Mouse (Mus musculus) forebrain, embryonic 10.5 days (tissue): ENCODE data around the gene Naa15. TPM values are rescaled to one million over a fixed set of nuclear protein-coding genes. Genes with fewer than 3 reads are reported as not detected.

Experiments used
- DNase-seq: peaks from one replicate; pipeline ENCODE4 v3.0.0-alpha.2; 2017; ENCODE audit warnings: low spot score; ENCODE audit errors: extremely low spot score
- H3K27ac ChIP-seq: fragments of 300-500 bp; sonication (generic); 2 replicates; pipeline ENCODE4 v1.5.1; 2016; ENCODE audit warnings: mild to moderate bottlenecking
- H3K27me3 ChIP-seq: fragments of 300-500 bp; sonication (generic); 2 replicates; pipeline ENCODE4 v1.6.1; 2016; ENCODE audit warnings: mild to moderate bottlenecking; ENCODE audit not compliant: poor library complexity, severe bottlenecking
- H3K36me3 ChIP-seq: fragments of 300-500 bp; sonication (generic); replicated peaks from 2 replicates; pipeline ENCODE4 v1.6.1; 2016; ENCODE audit warnings: mild to moderate bottlenecking, moderate library complexity
- H3K4me1 ChIP-seq: fragments of 300-500 bp; sonication (generic); 2 replicates; pipeline ENCODE4 v1.6.1; 2016
- H3K4me3 ChIP-seq: fragments of 300-500 bp; sonication (generic); 2 replicates; pipeline ENCODE4 v1.5.1; 2016; ENCODE audit warnings: mild to moderate bottlenecking, moderate library complexity
- H3K9me3 ChIP-seq: fragments of 300-500 bp; sonication (generic); 2 replicates; pipeline ENCODE4 v1.6.1; 2016; ENCODE audit warnings: mild to moderate bottlenecking, moderate library complexity
- WGBS: fragments of 180-500 bp; shearing (Covaris S2); methylation state at CpG from one replicate; pipeline ENCODE4 v1.1.7; 2016; 5-methylcytosine and 5-hydroxymethylcytosine counted together
- polyA plus RNA-seq: library from polyadenylated mRNA; unstranded; fragments of >200 nt; fragmentation: Nextera tagmentation; extraction: Ambion mirVana; gene quantifications from 2 replicates; pipeline ENCODE4 v1.2.1, GENCODE M21; 2016

The Naa15 gene
- 68.3 and 68.6 TPM in 2 replicates for polyA plus RNA-seq

DNA sequence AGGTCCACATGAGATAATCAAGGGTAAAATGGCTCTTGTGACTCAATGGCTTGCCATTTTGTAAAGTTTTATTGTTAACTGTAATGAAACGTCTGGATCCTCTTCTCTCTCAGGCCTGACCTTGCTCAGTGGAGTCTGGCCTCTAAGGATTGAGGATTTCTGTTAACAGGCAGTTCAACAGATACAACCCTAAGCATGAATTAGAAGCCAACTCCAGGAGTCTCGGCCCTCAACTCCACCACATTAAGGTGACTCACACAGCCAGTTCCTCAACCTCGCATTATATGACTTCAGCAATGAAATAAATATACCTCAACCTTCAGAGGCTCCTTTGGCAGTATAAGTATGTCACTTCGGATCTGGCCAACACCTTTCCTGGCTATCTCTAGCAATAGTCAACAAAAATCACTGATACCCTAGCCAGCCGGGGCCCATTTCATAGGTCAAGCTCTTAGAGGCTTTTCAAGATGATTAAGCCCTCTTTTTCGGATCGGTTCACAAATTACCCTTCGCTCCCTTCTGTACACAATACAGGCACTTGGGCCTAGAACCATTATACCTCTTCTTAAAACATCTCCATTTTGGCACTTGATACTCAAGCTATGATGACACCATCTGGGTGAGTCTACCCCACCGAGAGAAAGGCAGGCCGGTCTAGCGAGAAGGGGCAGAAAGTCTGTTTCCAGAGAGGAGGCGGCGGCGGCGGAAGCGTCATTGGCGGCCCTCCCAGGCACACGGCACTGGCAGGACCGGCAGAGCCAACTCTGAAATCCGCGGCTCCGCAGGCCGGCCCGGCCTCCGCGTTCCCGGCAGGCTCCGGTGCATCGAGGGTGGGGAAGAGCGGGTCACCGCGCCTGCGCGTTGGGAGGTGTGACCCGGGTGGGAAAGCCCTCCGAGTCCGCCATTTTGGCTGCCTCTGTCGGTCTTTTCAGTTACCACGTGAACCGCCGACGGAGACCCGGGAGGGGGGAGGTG is at the start of gene Naa15:
Naa15 (plus strand) TSS at position 51 of the 975 bp plus-strand sequence.
- Histone ChIP-seq H3K4me3 (peak within 1 kb of the TSS; percentile 100), H3K27me3 (no peaks in the 10 kb centered on the region), H3K36me3 (peaks cover 11% of the 10 kb centered on the region; the same call in 1 of the 2 replicates), H3K4me1 (peaks cover 23% of the 10 kb centered on the region), H3K27ac (peak within 1 kb of the TSS; percentile 96), H3K9me3 (no peaks in the 10 kb centered on the region)
- WGBS, result 5% methylated on average over 43 of the region's 43 CpGs
- DNase-seq, result peak; percentile 96

DNA sequence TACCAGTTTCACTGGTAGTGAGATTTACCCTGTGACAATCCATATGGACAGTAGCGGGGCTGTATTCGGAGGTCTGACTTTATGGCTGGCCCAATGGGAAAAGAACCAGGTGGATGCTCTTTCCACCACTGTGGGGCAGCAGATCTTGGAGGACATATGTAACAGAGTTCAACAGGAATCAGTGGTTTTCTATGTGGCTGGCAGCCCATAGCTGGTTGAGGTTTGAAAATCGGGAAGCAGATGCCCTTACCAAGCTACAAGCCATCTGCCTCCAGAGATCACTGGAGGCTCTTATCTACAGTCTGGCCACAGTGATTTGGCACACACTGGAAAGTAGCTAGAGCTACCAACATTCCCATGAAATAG is 49.4 kb upstream of the Naa15 start:
- DNase-seq, result no peak
- Histone ChIP-seq H3K4me3 (peak overlapping the region; percentile 59), H3K4me1 (peaks cover 27% of the 10 kb centered on the region), H3K36me3 (no peaks in the 10 kb centered on the region), H3K9me3 (no peaks in the 10 kb centered on the region), H3K27me3 (peaks cover 40% of the 10 kb centered on the region), H3K27ac (peak overlapping the region; percentile 73; the same call in 1 of the 2 replicates)
- 19% methylated on average over 3 of the region's 3 CpGs for WGBS

DNA sequence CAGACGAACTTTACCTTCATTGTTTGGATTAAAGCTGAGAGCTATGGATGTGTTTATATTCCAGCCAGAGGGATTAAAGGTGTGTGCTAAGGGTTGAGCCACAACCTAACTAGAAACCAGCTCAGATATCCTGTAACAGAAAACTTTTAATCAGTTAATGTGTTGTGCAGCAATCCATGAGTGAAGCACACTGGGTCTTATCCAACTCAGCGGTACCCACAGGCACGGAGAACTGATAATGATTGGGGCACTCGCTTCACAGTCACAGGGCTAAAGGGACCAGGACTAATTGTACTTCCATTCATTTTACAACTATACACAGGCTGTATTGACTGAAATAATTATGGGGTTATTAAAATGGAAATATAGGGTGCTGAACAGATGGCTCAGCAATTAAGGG is 48.0 kb upstream of the Naa15 start:
- peaks cover 17% of the 10 kb centered on the region for H3K4me1 ChIP-seq
- no peaks in the 10 kb centered on the region for H3K9me3 ChIP-seq
- no peak overlapping the region for H3K4me3 ChIP-seq
- no peak for DNase-seq
- peaks cover 33% of the 10 kb centered on the region for H3K27me3 ChIP-seq
- no peak overlapping the region for H3K27ac ChIP-seq
- no peaks in the 10 kb centered on the region for H3K36me3 ChIP-seq
- 81% methylated on average over 4 of the region's 4 CpGs for WGBS

DNA sequence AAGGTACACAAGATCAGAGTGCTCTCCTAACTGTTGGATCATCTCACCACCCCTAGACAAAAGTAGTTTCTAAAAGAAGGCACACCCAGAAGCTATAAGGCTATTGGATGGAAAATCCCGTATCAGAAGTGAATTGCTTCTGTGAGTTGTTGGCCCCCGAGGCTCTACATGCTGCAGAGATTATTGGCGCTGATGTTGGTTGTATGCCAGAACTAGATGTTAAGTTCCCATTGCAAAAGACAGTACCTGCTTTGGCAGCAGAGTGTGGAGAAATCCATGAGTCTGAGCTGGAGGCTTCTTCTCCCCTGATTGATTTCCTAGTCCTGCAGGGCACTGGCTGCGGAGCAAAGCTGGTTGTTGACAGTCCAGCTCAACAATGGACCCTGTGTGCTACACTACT is 46.9 kb upstream of the Naa15 start:
- no peak for DNase-seq
- no peak overlapping the region for H3K27ac ChIP-seq
- no peak overlapping the region for H3K4me3 ChIP-seq
- no peaks in the 10 kb centered on the region for H3K36me3 ChIP-seq
- H3K27me3 ChIP-seq, result peaks cover 28% of the 10 kb centered on the region
- H3K4me1 ChIP-seq, result peaks cover 17% of the 10 kb centered on the region
- 85% methylated on average over 4 of the region's 4 CpGs for WGBS
- H3K9me3 ChIP-seq, result no peaks in the 10 kb centered on the region

DNA sequence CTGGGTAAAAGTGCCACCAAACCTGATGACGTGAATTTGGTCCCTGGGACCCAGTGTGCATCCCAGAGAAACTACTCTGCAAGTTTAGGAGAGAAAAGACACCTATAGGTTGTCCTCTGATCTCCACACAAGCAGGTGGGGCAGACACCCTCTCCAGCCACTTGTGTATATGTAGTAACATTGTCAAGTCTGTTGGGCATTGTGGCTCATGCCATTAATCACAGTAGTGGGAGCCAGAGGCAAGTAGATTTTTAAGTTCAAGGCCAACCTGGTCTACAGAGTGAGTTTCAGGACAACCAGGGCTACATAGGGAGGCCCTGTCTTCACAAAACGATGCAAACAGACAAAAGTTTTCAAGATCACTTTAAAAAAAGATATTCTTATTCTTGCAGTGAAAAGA is 43.1 kb upstream of the Naa15 start:
- Histone ChIP-seq H3K4me1 (no peaks in the 10 kb centered on the region), H3K4me3 (no peak overlapping the region), H3K27ac (no peak overlapping the region), H3K27me3 (no peaks in the 10 kb centered on the region), H3K36me3 (no peaks in the 10 kb centered on the region), H3K9me3 (peaks cover 4% of the 10 kb centered on the region; the same call in 1 of the 2 replicates)
- DNase-seq, result no peak
- WGBS, result 73% methylated on average over 2 of the region's 2 CpGs

DNA sequence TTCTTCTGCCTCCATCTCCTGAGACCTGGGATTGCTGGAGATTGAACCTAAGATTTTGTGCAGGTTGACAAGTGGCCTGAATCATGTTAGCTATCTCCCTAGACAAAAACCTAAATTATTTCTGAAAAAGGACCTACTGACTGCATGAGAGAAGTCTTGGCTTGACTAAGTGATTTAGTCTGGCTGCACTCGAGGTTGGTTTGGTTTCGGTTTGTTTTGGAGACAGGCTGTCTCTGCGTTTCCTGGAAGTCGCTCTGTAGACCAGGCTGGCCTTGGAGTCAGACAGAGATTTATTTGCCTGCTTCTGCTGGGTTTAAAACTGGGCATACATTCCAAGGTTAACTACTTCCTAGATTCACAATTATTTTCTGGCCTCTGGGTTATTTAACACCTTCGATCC is 42.1 kb upstream of the Naa15 start:
- no peak for DNase-seq
- no peak overlapping the region for H3K4me3 ChIP-seq
- WGBS, result 86% methylated on average over 5 of the region's 5 CpGs
- H3K27me3 ChIP-seq, result no peaks in the 10 kb centered on the region
- peaks cover 4% of the 10 kb centered on the region; the same call in 1 of the 2 replicates for H3K9me3 ChIP-seq
- H3K4me1 ChIP-seq, result no peaks in the 10 kb centered on the region
- no peaks in the 10 kb centered on the region for H3K36me3 ChIP-seq
- H3K27ac ChIP-seq, result no peak overlapping the region

DNA sequence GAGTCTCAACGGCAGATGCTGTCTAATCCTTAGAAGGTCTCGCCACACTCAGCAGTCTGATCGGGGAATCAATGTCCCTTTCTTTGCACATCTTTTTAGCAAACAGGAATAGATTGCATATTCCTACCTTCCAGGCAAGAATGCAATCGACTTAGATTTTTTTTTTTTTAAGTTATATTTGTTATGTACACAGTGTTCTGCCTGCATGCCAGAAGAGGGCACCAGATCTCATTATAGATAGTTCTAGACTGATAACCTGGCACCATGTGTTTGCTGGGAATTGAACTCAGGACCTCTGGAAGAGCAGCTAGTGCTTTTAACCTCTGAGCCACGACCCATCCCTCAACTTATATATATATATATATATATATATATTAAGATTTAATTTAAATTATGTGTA is 41.4 kb upstream of the Naa15 start:
- Histone ChIP-seq H3K4me3 (no peak overlapping the region), H3K27ac (no peak overlapping the region), H3K36me3 (no peaks in the 10 kb centered on the region), H3K9me3 (peaks cover 4% of the 10 kb centered on the region; the same call in 1 of the 2 replicates), H3K4me1 (peaks cover 6% of the 10 kb centered on the region), H3K27me3 (no peaks in the 10 kb centered on the region)
- WGBS, result 80% methylated on average over 5 of the region's 5 CpGs
- DNase-seq, result no peak

DNA sequence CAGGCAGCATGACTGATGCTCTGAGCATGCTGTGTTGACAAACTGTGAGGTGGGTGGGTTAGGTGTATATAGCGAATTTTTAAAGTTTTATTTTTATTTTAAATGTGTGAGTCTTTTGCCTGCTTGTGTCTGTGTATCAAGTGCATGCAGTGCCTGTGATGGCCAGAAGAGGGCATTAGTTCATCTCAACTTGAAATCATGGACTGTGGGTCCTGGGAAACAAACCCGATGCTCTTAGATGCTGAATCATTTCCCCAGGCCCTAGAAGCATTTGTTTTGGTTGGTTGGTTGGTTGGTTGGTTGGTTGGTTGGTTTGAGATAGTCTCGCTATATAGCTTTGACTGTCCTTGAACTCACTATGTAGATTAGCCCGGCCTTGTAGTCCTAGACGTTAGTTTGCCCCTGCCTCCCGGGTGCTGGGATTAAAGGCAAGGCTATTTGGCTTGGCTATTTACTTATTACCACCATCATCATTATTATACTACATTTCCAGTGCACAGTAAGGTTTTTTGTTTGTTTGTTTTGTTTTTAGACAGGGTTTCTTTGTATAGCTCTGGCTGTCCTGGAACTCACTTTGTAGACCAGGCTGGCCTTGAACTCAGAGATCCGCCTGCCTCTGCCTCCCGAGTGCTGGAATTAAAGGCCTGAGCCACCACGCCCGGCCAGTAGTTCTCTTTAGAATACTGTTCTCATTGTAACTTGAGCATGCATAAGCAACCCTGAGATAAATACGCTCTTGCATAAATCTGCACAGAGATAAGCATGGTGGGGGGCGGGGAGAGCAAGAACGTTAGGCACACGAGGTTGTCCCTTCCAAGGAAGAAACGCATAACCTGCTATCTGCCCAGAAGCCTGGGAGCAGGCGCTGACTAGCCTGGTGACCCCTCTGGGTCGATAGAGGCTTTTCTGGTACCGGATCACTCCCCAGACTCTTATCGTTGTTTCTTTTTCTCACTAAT is 39.4 kb upstream of the Naa15 start:
- 85% methylated on average over 19 of the region's 19 CpGs for WGBS
- H3K27ac ChIP-seq, result no peak overlapping the region
- H3K27me3 ChIP-seq, result no peaks in the 10 kb centered on the region
- H3K36me3 ChIP-seq, result no peaks in the 10 kb centered on the region
- H3K4me1 ChIP-seq, result peaks cover 10% of the 10 kb centered on the region
- H3K4me3 ChIP-seq, result no peak overlapping the region
- H3K9me3 ChIP-seq, result peaks cover 4% of the 10 kb centered on the region; the same call in 1 of the 2 replicates
- no peak for DNase-seq

DNA sequence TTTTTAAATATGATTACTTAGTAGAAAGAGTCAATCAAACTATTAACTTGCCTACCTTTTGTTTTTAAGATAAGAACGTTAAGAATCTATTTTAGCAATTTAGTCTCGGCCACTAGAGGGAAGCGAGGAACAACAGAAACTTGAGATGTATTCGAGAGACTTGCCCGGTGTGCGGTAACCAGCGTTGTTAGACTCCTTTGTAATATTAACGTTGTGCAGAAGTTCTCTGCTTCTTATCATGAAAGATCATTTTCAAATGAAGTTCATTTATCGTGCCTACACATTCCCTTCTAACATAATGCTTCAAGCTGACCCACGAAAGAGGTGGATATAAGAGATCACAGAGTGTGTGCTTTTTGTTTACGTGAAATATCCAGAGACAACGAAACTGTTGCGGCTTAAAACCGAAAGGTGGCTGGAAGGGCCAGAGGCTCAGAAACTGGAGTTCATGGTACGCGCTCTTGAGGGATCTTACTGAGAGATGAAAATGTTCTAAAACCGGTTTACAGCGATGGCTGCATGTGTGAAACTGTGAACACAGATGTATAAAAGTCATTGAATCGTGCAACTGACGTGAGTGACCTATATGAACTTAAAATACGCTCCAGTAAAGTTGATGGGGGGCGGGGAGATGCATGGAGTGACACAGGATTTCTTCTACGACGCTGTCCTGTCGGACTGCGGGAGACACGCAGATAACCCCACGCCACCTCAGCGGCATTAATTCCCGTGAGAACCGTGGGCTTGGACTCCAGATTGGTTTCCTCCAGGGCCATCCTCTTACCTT is 36.9 kb upstream of the Naa15 start:
- Histone ChIP-seq H3K36me3 (no peaks in the 10 kb centered on the region), H3K27ac (peak overlapping the region; percentile 37; the same call in 1 of the 2 replicates), H3K4me3 (peak overlapping the region; percentile 34), H3K9me3 (peaks cover 4% of the 10 kb centered on the region; the same call in 1 of the 2 replicates), H3K4me1 (peaks cover 13% of the 10 kb centered on the region), H3K27me3 (no peaks in the 10 kb centered on the region)
- no peak for DNase-seq
- 53% methylated on average over 31 of the region's 31 CpGs for WGBS

DNA sequence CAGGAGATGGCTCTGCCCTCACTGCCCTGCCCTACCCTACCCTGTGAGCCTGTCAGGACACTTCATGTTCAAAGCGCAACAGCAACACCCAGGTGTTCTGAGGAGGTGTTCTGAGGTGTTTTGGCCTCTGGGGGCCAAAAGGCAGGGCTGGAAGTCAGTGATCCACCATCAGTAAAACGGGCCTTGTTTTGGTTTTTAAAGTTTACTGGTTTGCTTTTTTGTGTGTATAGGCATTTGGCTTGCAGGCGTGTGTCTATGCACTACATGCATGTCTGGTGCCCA is 36.3 kb upstream of the Naa15 start:
- H3K4me1 ChIP-seq, result peaks cover 18% of the 10 kb centered on the region
- peaks cover 4% of the 10 kb centered on the region; the same call in 1 of the 2 replicates for H3K9me3 ChIP-seq
- H3K27me3 ChIP-seq, result no peaks in the 10 kb centered on the region
- peak overlapping the region; percentile 34; the same call in 1 of the 2 replicates for H3K4me3 ChIP-seq
- H3K27ac ChIP-seq, result 0 out of 2 replicates have a peak overlapping the region, but pooled peaks have one; percentile 37
- WGBS, result 91% methylated on average over 3 of the region's 3 CpGs
- no peak for DNase-seq
- no peaks in the 10 kb centered on the region for H3K36me3 ChIP-seq

DNA sequence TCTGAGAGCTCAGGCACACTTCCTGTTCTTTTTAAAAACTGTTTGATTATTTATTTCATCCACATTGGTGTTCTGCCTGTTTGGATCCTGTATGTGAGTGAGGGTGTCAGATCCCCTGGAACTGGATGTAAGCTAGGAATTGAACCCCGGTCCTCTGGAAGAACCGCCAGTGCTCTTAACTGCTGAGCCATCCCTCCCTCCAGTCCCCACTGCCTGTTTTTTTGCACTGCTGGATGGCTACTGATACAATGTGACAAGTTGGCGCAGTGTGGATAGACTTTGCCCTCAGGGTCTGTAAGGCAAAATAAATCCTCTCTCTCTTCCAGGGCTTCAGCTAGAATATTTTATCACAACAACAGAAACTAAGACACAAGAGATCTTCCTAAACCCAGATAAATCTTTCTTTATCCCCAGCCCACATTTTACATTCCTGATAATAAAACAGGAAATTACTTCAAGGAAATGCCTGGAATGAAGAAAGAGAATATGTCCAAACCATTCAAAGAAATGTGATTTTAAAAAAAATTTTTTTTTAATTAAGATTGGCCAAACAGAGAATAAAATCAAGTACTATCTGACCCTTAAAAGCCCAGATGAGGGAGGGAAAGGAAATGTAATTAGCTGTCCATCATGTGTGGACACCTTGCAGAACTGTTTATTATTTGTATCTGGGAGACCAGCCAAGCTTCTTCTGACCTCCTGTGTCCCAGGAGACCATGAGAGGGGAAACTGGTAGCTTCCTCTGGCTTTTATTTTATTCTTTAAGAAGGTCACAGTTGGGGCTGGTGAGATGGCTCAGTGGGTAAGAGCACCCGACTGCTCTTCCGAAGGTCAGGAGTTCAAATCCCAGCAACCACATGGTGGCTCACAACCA is 34.9 kb upstream of the Naa15 start:
- no peaks in the 10 kb centered on the region for H3K36me3 ChIP-seq
- WGBS, result 77% methylated on average over 5 of the region's 5 CpGs
- H3K27ac ChIP-seq, result no peak overlapping the region
- H3K9me3 ChIP-seq, result no peaks in the 10 kb centered on the region; the same call in 1 of the 2 replicates
- H3K4me1 ChIP-seq, result peaks cover 23% of the 10 kb centered on the region
- H3K4me3 ChIP-seq, result no peak overlapping the region
- H3K27me3 ChIP-seq, result no peaks in the 10 kb centered on the region
- DNase-seq, result no peak
